Mouse (Mus musculus) kidney, adult 2 months (tissue): Measurements from ENCODE around the gene Iqschfp.

Source experiments
- CTCF ChIP-seq: fragments of 200-500 bp; conservative IDR thresholded peaks from 2 replicates; pipeline ENCODE4 v1.5.1; 2011; ENCODE audit warnings: low read depth, mild to moderate bottlenecking, control low read depth, low read length, moderate library complexity, mixed read lengths; ENCODE audit not compliant: insufficient read depth, insufficient read length
- POLR2A ChIP-seq: fragments of 200-500 bp; IDR thresholded peaks from one replicate; pipeline ENCODE4 v1.6.1; 2011; ENCODE audit warnings: low read depth, low read length, control low read depth

- no peak for TF ChIP-seq POLR2A
- no peak for TF ChIP-seq CTCF
Observed at GRCm38 (mm10) chr3:68623036-68623435, 731.0 kb downstream of the Iqschfp start.
